Mouse (Mus musculus): ENCODE results near the gene Git2. TPM values are rescaled to one million over a fixed set of nuclear protein-coding genes. Genes with fewer than 3 reads are reported as not detected.

Git2 gene
- total and polyA plus RNA-seq, 2 experiments, result 11.0 to 11.8 TPM

DNA sequence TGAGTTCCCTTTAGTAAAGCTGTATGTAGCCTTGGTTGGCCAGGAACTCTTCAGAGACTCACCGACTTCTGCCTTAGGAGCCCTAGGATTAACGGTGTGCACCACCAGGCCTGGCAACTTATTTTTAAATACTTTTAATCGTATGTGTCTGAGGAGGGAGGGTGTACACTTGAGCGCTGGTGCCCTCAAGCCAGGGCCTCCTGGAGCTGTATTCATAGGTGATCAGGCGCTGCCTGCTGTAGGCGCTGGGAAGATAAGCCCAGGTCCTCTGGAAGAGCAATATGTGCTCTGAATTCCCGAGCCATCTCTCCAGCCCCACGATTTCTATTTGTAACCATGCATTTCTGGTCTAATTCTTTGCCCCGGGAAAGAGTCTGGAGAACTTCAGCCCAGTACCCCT, 31.7 kb upstream of the Git2 start:
- Histone ChIP-seq H3K4me3 (ENCODE audit: insufficient read depth, low read depth, low read length) (no peak overlapping the region), H3K9ac (ENCODE audit: low read depth, low read length) (no peak overlapping the region), H3K36me3 (ENCODE audit: control insufficient read depth, insufficient read depth, low read length) (no peaks in the 10 kb centered on the region), H3K4me1 (ENCODE audit: control insufficient read depth, insufficient read depth, low read length) (no peaks in the 10 kb centered on the region), H3K79me2 (ENCODE audit: control insufficient read depth, insufficient read depth, low read length) (no peaks in the 10 kb centered on the region), H3K27ac (replicated peaks; ENCODE audit: insufficient read depth, low read depth, low read length) (no peak overlapping the region), H3K27me3 (ENCODE audit: control insufficient read depth, insufficient read depth, low read length) (no peaks in the 10 kb centered on the region)
- 75% methylated on average over 9 of the region's 9 CpGs for WGBS
- no peak for TF ChIP-seq POLR2A (IDR thresholded peaks at IDR 0.05; ENCODE audit: extremely low read depth, insufficient read depth, low read length)
- no peak for TF ChIP-seq CTCF (IDR thresholded peaks at IDR 0.05; ENCODE audit: low read depth, low read length)
- DNase-seq (ENCODE audit: extremely low read depth, low read depth, low spot score), result no peak

DNA sequence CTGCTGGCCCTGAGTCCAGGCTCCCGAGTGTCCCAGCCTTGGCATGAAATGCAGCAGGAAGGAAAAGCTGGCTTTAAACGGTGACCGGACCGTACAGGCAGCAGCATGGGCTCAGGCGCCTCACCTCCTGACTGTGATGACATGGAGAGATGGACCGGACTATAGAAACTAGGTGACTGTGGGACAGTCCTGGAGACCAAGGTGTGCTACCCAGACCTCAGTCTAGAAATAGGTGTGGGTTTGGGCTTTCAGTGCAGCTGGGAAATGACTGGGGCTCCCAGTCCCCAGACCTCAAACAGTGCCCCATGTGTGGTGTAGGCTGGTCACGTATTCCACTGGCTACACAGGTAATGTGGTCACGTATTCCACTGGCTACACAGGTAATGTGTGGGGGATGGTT, 31.3 kb upstream of the Git2 start:
- no peak overlapping the region for H3K9ac ChIP-seq (ENCODE audit: low read depth, low read length)
- no peak overlapping the region for H3K27ac ChIP-seq (replicated peaks; ENCODE audit: insufficient read depth, low read depth, low read length)
- TF ChIP-seq CTCF (IDR thresholded peaks at IDR 0.05; ENCODE audit: low read depth, low read length) (no peak), POLR2A (IDR thresholded peaks at IDR 0.05; ENCODE audit: extremely low read depth, insufficient read depth, low read length) (no peak)
- no peaks in the 10 kb centered on the region for H3K4me1 ChIP-seq (ENCODE audit: control insufficient read depth, insufficient read depth, low read length)
- no peaks in the 10 kb centered on the region; the same call in 1 of the 2 replicates for H3K36me3 ChIP-seq (ENCODE audit: control insufficient read depth, insufficient read depth, low read length)
- H3K27me3 ChIP-seq (ENCODE audit: control insufficient read depth, insufficient read depth, low read length), result no peaks in the 10 kb centered on the region
- no peak for DNase-seq (ENCODE audit: extremely low read depth, low read depth, low spot score)
- no peaks in the 10 kb centered on the region for H3K79me2 ChIP-seq (ENCODE audit: control insufficient read depth, insufficient read depth, low read length)
- H3K4me3 ChIP-seq (ENCODE audit: insufficient read depth, low read depth, low read length), result no peak overlapping the region
- WGBS, result 78% methylated on average over 8 of the region's 8 CpGs

DNA sequence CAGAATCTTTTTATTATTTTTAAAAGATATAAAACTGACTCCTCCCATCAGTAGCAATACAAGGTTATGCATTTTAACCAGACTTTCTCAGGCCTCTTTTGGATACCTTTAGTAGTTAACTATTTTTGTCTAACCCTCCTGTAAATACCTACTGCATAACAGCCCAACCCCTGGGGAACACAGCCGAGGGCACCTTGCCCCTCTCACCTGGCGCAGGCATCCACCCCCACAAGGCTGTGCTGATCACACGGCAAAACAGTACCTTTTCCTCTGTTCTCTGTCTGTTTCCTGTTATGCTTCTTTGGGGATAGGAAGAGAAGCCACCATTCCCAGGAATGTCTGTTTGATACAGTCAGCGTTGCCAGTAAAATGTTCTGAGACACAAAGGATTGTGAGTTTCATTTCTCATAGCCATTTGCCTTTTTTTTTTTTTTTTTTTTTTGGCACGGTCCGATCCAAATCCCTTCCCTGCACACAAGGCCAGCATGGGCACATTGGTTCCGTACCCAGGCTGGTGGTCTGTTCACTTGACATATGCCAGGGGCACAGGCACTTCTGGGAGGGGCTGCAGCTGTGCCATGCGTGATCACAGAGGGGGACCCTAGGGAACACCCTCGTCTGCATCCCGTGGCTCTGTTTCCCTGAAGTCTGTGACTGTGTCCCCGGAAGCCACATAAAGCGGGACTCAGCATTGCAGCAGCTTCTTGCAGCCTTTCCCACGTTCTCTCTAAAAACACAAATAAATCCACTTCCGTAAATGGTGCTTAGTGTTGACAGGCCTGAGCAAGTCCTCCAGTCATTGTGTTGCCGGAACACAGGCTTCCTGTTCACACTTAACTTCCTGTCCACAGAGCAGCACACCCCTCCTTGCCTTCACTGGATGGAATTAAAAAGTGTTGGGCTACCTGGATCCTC, 30.4 kb upstream of the Git2 start:
- peak overlapping the region; percentile 42 for H3K9ac ChIP-seq (ENCODE audit: low read depth, low read length)
- no peaks in the 10 kb centered on the region for H3K79me2 ChIP-seq (ENCODE audit: control insufficient read depth, insufficient read depth, low read length)
- H3K4me1 ChIP-seq (ENCODE audit: control insufficient read depth, insufficient read depth, low read length), result no peaks in the 10 kb centered on the region
- no peaks in the 10 kb centered on the region; the same call in 1 of the 2 replicates for H3K36me3 ChIP-seq (ENCODE audit: control insufficient read depth, insufficient read depth, low read length)
- peak; percentile 38 for DNase-seq (ENCODE audit: extremely low read depth, low read depth, low spot score)
- H3K27ac ChIP-seq (replicated peaks; ENCODE audit: insufficient read depth, low read depth, low read length), result peak overlapping the region; percentile 53
- TF ChIP-seq CTCF (IDR thresholded peaks at IDR 0.05; ENCODE audit: low read depth, low read length) (no peak), POLR2A (IDR thresholded peaks at IDR 0.05; ENCODE audit: extremely low read depth, insufficient read depth, low read length) (no peak)
- no peaks in the 10 kb centered on the region for H3K27me3 ChIP-seq (ENCODE audit: control insufficient read depth, insufficient read depth, low read length)
- peak overlapping the region; percentile 42; the same call in 1 of the 2 replicates for H3K4me3 ChIP-seq (ENCODE audit: insufficient read depth, low read depth, low read length)
- 73% methylated on average over 15 of the region's 15 CpGs for WGBS

DNA sequence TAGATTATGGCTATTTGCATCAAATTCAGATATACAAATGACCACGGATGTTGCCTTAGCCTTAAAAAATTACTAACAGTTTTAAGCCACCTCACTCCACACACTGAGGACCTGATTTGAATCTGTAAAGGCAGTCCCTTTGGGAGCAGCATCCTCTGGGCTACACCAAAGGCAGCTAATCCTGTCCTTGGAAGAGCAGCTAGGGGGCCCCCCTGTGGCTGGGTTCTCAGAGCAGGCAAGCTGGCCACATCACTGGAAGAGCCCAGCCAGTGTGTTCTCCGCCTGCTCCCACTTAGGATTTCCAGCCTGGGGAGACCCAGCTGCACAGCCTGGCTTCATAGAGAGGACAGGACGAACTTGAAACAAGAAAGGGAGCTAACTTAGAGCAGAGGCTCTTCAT, 29.6 kb upstream of the Git2 start:
- no peaks in the 10 kb centered on the region for H3K27me3 ChIP-seq (ENCODE audit: control insufficient read depth, insufficient read depth, low read length)
- peak; percentile 21 for DNase-seq (ENCODE audit: extremely low read depth, low read depth, low spot score)
- H3K4me3 ChIP-seq (ENCODE audit: insufficient read depth, low read depth, low read length), result no peak overlapping the region
- no peaks in the 10 kb centered on the region for H3K79me2 ChIP-seq (ENCODE audit: control insufficient read depth, insufficient read depth, low read length)
- TF ChIP-seq CTCF (IDR thresholded peaks at IDR 0.05; ENCODE audit: low read depth, low read length) (peak; percentile 60), POLR2A (IDR thresholded peaks at IDR 0.05; ENCODE audit: extremely low read depth, insufficient read depth, low read length) (no peak)
- 67% methylated on average over 3 of the region's 3 CpGs for WGBS
- no peak overlapping the region for H3K9ac ChIP-seq (ENCODE audit: low read depth, low read length)
- no peaks in the 10 kb centered on the region for H3K4me1 ChIP-seq (ENCODE audit: control insufficient read depth, insufficient read depth, low read length)
- no peaks in the 10 kb centered on the region; the same call in 1 of the 2 replicates for H3K36me3 ChIP-seq (ENCODE audit: control insufficient read depth, insufficient read depth, low read length)
- no peak overlapping the region for H3K27ac ChIP-seq (replicated peaks; ENCODE audit: insufficient read depth, low read depth, low read length)

DNA sequence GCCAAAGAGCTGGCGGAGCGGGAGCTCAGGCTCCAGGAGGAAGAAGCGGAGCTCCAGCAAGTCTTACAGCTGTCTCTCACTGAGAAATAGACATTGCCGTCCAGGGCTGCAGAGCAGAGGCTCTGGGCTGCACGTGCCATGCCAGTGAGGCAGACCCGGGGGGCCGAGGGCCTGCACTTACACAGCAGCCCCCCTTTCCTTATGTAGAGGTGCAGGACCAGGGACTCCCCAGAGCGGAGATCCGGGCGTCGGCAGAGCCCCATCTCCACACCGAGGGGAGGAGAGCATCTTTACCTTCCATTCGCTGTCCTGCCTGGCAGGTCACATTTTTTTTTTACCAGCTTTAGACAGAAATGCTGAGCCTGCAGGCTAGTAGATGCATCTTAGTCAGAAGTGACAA, 29.0 kb upstream of the Git2 start:
- H3K79me2 ChIP-seq (ENCODE audit: control insufficient read depth, insufficient read depth, low read length), result no peaks in the 10 kb centered on the region
- no peak overlapping the region for H3K27ac ChIP-seq (replicated peaks; ENCODE audit: insufficient read depth, low read depth, low read length)
- TF ChIP-seq CTCF (IDR thresholded peaks at IDR 0.05; ENCODE audit: low read depth, low read length) (no peak), POLR2A (IDR thresholded peaks at IDR 0.05; ENCODE audit: extremely low read depth, insufficient read depth, low read length) (no peak)
- DNase-seq (ENCODE audit: extremely low read depth, low read depth, low spot score), result no peak
- 97% methylated on average over 13 of the region's 13 CpGs for WGBS
- no peaks in the 10 kb centered on the region for H3K4me1 ChIP-seq (ENCODE audit: control insufficient read depth, insufficient read depth, low read length)
- H3K9ac ChIP-seq (ENCODE audit: low read depth, low read length), result no peak overlapping the region
- H3K4me3 ChIP-seq (ENCODE audit: insufficient read depth, low read depth, low read length), result no peak overlapping the region
- H3K36me3 ChIP-seq (ENCODE audit: control insufficient read depth, insufficient read depth, low read length), result no peaks in the 10 kb centered on the region; the same call in 1 of the 2 replicates
- no peaks in the 10 kb centered on the region for H3K27me3 ChIP-seq (ENCODE audit: control insufficient read depth, insufficient read depth, low read length)

DNA sequence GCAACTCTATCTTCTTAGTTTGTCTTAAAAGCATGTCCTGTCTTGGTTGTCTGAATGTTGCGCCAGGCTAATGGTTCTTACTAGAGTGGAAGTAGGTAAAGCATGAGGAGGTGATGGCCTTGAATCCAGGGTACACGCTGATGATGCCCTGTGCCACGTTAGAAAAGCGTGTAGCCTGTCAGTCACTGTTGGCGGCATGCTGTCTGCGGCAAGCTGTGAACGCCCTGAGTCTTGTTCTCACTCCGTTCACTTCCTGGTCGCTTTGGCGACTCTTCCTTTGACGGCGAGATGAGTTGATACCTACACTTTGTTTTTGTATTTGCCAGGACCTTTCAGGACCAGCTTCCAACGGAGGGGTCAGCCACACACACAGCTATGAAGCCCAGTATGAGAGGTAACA, 27.9 kb upstream of the Git2 start:
- H3K27ac ChIP-seq (replicated peaks; ENCODE audit: insufficient read depth, low read depth, low read length), result no peak overlapping the region
- no peak for DNase-seq (ENCODE audit: extremely low read depth, low read depth, low spot score)
- no peak overlapping the region for H3K4me3 ChIP-seq (ENCODE audit: insufficient read depth, low read depth, low read length)
- H3K79me2 ChIP-seq (ENCODE audit: control insufficient read depth, insufficient read depth, low read length), result no peaks in the 10 kb centered on the region
- no peak overlapping the region for H3K9ac ChIP-seq (ENCODE audit: low read depth, low read length)
- WGBS, result 92% methylated on average over 13 of the region's 13 CpGs
- H3K36me3 ChIP-seq (ENCODE audit: control insufficient read depth, insufficient read depth, low read length), result no peaks in the 10 kb centered on the region; the same call in 1 of the 2 replicates
- no peak for TF ChIP-seq POLR2A (IDR thresholded peaks at IDR 0.05; ENCODE audit: extremely low read depth, insufficient read depth, low read length)
- TF ChIP-seq CTCF (IDR thresholded peaks at IDR 0.05; ENCODE audit: low read depth, low read length), result no peak
- H3K27me3 ChIP-seq (ENCODE audit: control insufficient read depth, insufficient read depth, low read length), result no peaks in the 10 kb centered on the region
- H3K4me1 ChIP-seq (ENCODE audit: control insufficient read depth, insufficient read depth, low read length), result no peaks in the 10 kb centered on the region

Data from liver, adult 2 months (tissue).